Mouse (Mus musculus): ENCODE results near the gene Trnau1ap. TPM values are rescaled to one million over a fixed set of nuclear protein-coding genes. Genes with fewer than 3 reads are reported as not detected.
A peak's percentile ranks its signal among the peaks of the same experiment; 100 is the strongest.
"Not testable (repeated sequence)": the region's sequence is repeated elsewhere in the genome, so short reads cannot be mapped to it uniquely, and the experiment has no call there.

Trnau1ap gene
- polyA plus RNA-seq, 1 experiment from 2014 or later, result 79.2 TPM

GRCm38 (mm10) chr4:132291624-132292335 is 37.6 kb downstream of the Trnau1ap start:
- no peaks in the 10 kb centered on the region for H3K4me1 ChIP-seq
- 0 out of 2 replicates have a peak, but pooled peaks cover 3% of the 10 kb centered on the region for H3K9me3 ChIP-seq
- peaks cover 50% of the 10 kb centered on the region for H3K36me3 ChIP-seq
- H3K4me2 ChIP-seq (replicated peaks), result no peak overlapping the region
- no peaks in the 10 kb centered on the region for H3K27me3 ChIP-seq
- no peak overlapping the region for H3K27ac ChIP-seq (replicated peaks)
- no peak overlapping the region for H3K9ac ChIP-seq (replicated peaks)
- no peak for ATAC-seq (ENCODE audit: low FRiP score, low read depth)
- 80% methylated on average over 12 of the region's 12 CpGs for WGBS
- no peak overlapping the region for H3K4me3 ChIP-seq

- H3K4me3 ChIP-seq, result no peak overlapping the region
- 92% methylated on average over 4 of the region's 4 CpGs for WGBS
- peaks cover 56% of the 10 kb centered on the region for H3K36me3 ChIP-seq
- no peak overlapping the region for H3K27ac ChIP-seq (replicated peaks)
- H3K9ac ChIP-seq (replicated peaks), result no peak overlapping the region
- no peak overlapping the region for H3K4me2 ChIP-seq (replicated peaks)
- H3K9me3 ChIP-seq, result 0 out of 2 replicates have a peak, but pooled peaks cover 3% of the 10 kb centered on the region
- H3K27me3 ChIP-seq, result no peaks in the 10 kb centered on the region
- no peak for ATAC-seq (ENCODE audit: low FRiP score, low read depth)
- H3K4me1 ChIP-seq, result no peaks in the 10 kb centered on the region
Observed at GRCm38 (mm10) chr4:132291056-132291455, 38.3 kb downstream of the Trnau1ap start.

- peaks cover 67% of the 10 kb centered on the region for H3K36me3 ChIP-seq
- H3K27me3 ChIP-seq; H3K4me3 ChIP-seq; H3K27ac ChIP-seq (replicated peaks); H3K9me3 ChIP-seq; H3K9ac ChIP-seq (replicated peaks); ATAC-seq (ENCODE audit: low FRiP score, low read depth); H3K4me1 ChIP-seq; H3K4me2 ChIP-seq (replicated peaks): not testable (repeated sequence)
- WGBS, result 78% methylated on average over 3 of the region's 5 CpGs
Observed at GRCm38 (mm10) chr4:132288840-132289239, 40.5 kb downstream of the Trnau1ap start.

- WGBS, result 95% methylated on average over 3 of the region's 3 CpGs
- H3K36me3 ChIP-seq, result peaks cover 5% of the 10 kb centered on the region; the same call in 1 of the 2 replicates
- no peak for ATAC-seq (ENCODE audit: low FRiP score, low read depth)
- no peaks in the 10 kb centered on the region; the same call in 1 of the 2 replicates for H3K27me3 ChIP-seq
- peaks cover 19% of the 10 kb centered on the region for H3K4me1 ChIP-seq
- H3K4me3 ChIP-seq, result no peak overlapping the region
- no peak overlapping the region for H3K9ac ChIP-seq (replicated peaks)
- no peaks in the 10 kb centered on the region for H3K9me3 ChIP-seq
- no peak overlapping the region for H3K27ac ChIP-seq (replicated peaks)
- H3K4me2 ChIP-seq (replicated peaks), result peak overlapping the region; percentile 15; the same call in 1 of the 2 replicates
Observed at GRCm38 (mm10) chr4:132275949-132276348, 53.4 kb downstream of the Trnau1ap start.

- peak; percentile 84 for ATAC-seq (ENCODE audit: low FRiP score, low read depth)
- Histone ChIP-seq H3K4me3 (peak within 1 kb of the TSS; percentile 85), H3K4me2 (replicated peaks) (peak within 1 kb of the TSS; percentile 93), H3K27ac (replicated peaks) (peak within 1 kb of the TSS; percentile 92), H3K27me3 (no peaks in the 10 kb centered on the region; the same call in 1 of the 2 replicates), H3K36me3 (no peaks in the 10 kb centered on the region), H3K9me3 (no peaks in the 10 kb centered on the region), H3K4me1 (peaks cover 24% of the 10 kb centered on the region), H3K9ac (replicated peaks) (peak within 1 kb of the TSS; percentile 91)
- WGBS, result under 1% methylated on average over 48 of the region's 48 CpGs
Observed at GRCm38 (mm10) chr4:132274156-132274862, 55.0 kb downstream of the Trnau1ap start, which contains the start of gene Taf12. Gene Taf12, plus strand, starts transcription at chr4:132274375.

GRCm38 (mm10) chr4:132273166-132273565 is 56.2 kb downstream of the Trnau1ap start:
- Histone ChIP-seq H3K9me3 (no peaks in the 10 kb centered on the region), H3K4me1 (peaks cover 24% of the 10 kb centered on the region), H3K27me3 (no peaks in the 10 kb centered on the region; the same call in 1 of the 2 replicates), H3K4me3 (0 out of 2 replicates have a peak overlapping the region, but pooled peaks have one; percentile 85), H3K4me2 (replicated peaks) (peak overlapping the region; percentile 93), H3K27ac (replicated peaks) (no peak overlapping the region), H3K9ac (replicated peaks) (no peak overlapping the region), H3K36me3 (no peaks in the 10 kb centered on the region)
- WGBS, result 70% methylated on average over 2 of the region's 2 CpGs
- no peak for ATAC-seq (ENCODE audit: low FRiP score, low read depth)

- H3K27ac ChIP-seq (replicated peaks), result peak overlapping the region; percentile 91
- H3K9me3 ChIP-seq, result no peaks in the 10 kb centered on the region
- H3K4me2 ChIP-seq (replicated peaks), result peak overlapping the region; percentile 51
- WGBS, result under 1% methylated on average over 35 of the region's 35 CpGs
- no peaks in the 10 kb centered on the region; the same call in 1 of the 2 replicates for H3K27me3 ChIP-seq
- peak overlapping the region; percentile 29 for H3K4me3 ChIP-seq
- H3K36me3 ChIP-seq, result no peaks in the 10 kb centered on the region
- peaks cover 13% of the 10 kb centered on the region for H3K4me1 ChIP-seq
- H3K9ac ChIP-seq (replicated peaks), result peak overlapping the region; percentile 56; the same call in 1 of the 2 replicates
- ATAC-seq (ENCODE audit: low FRiP score, low read depth), result peak; percentile 78
Observed at GRCm38 (mm10) chr4:132269740-132270560, 59.4 kb downstream of the Trnau1ap start.

- H3K4me1 ChIP-seq, result peaks cover 13% of the 10 kb centered on the region
- H3K9ac ChIP-seq (replicated peaks), result no peak overlapping the region
- no peak overlapping the region for H3K4me3 ChIP-seq
- WGBS, result 10% methylated on average over 6 of the region's 6 CpGs
- H3K9me3 ChIP-seq, result no peaks in the 10 kb centered on the region
- 0 out of 2 replicates have a peak, but pooled peaks have one; percentile 8 for ATAC-seq (ENCODE audit: low FRiP score, low read depth)
- H3K27me3 ChIP-seq, result no peaks in the 10 kb centered on the region; the same call in 1 of the 2 replicates
- peak overlapping the region; percentile 91 for H3K27ac ChIP-seq (replicated peaks)
- H3K4me2 ChIP-seq (replicated peaks), result no peak overlapping the region
- H3K36me3 ChIP-seq, result no peaks in the 10 kb centered on the region
Observed at GRCm38 (mm10) chr4:132268871-132269739, 60.2 kb downstream of the Trnau1ap start.

- Histone ChIP-seq H3K9ac (replicated peaks) (no peak overlapping the region), H3K4me2 (replicated peaks) (no peak overlapping the region), H3K9me3 (no peaks in the 10 kb centered on the region), H3K4me3 (no peak overlapping the region), H3K4me1 (peaks cover 8% of the 10 kb centered on the region), H3K36me3 (no peaks in the 10 kb centered on the region), H3K27ac (replicated peaks) (no peak overlapping the region), H3K27me3 (no peaks in the 10 kb centered on the region; the same call in 1 of the 2 replicates)
- no peak for ATAC-seq (ENCODE audit: low FRiP score, low read depth)
- 81% methylated on average over 3 of the region's 3 CpGs for WGBS
Observed at GRCm38 (mm10) chr4:132266835-132267349, 62.4 kb downstream of the Trnau1ap start.

- Histone ChIP-seq H3K9ac (replicated peaks) (no peak overlapping the region), H3K4me1 (peaks cover 22% of the 10 kb centered on the region), H3K4me3 (no peak overlapping the region), H3K36me3 (no peaks in the 10 kb centered on the region), H3K27ac (replicated peaks) (no peak overlapping the region), H3K4me2 (replicated peaks) (no peak overlapping the region), H3K27me3 (no peaks in the 10 kb centered on the region), H3K9me3 (no peaks in the 10 kb centered on the region)
- no peak for ATAC-seq (ENCODE audit: low FRiP score, low read depth)
- 95% methylated on average over 7 of the region's 7 CpGs for WGBS
Observed at GRCm38 (mm10) chr4:132263313-132263712, 66.0 kb downstream of the Trnau1ap start.

- Histone ChIP-seq H3K4me3 (no peak overlapping the region), H3K9ac (replicated peaks) (no peak overlapping the region), H3K4me1 (peaks cover 22% of the 10 kb centered on the region), H3K27ac (replicated peaks) (no peak overlapping the region), H3K27me3 (no peaks in the 10 kb centered on the region), H3K36me3 (no peaks in the 10 kb centered on the region), H3K9me3 (no peaks in the 10 kb centered on the region), H3K4me2 (replicated peaks) (no peak overlapping the region)
- ATAC-seq (ENCODE audit: low FRiP score, low read depth), result no peak
- WGBS, result 87% methylated on average over 5 of the region's 5 CpGs
Observed at GRCm38 (mm10) chr4:132262358-132262616, 67.1 kb downstream of the Trnau1ap start.

All from midbrain, embryonic 12.5 days (tissue).